ENCODE assay signal across 16 mouse cellular contexts in the genomic region with DNA sequence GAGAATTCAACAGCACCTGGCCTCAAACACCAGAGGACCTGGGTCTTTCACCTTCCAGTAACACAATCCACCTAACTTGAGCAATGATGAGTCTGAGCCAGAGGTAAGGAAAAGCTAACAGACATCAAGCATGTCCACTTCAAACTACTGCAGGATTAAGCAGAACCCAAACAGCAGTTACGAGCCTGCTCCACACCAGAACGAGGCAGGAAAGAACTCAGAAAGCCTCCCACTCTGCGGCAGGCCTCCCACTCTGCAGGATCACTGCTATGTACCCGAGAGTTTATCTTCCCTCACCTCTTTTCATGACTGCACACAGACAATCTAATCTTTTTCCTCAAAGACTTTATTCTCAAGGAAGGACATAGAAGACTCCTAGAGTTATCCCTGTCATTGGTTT. TPM values are rescaled to one million over a fixed set of nuclear protein-coding genes. Genes with fewer than 3 reads are reported as not detected.
DNase-seq lines count a peak whose midpoint lies in the region; ATAC-seq and TF ChIP-seq lines count a peak whose summit lies in the region.
"Had no signal": no experiment of that assay in that cellular context is flagged by ENCODE, and none has a peak within 500 bp of the region (broad histone marks: within the 10 kb centered on the region; RNA-seq: fewer than 3 reads in every experiment).

No protein-coding gene starts in this region.

- 0 out of 2 replicates have a peak overlapping the region, but pooled peaks have one; percentile 2 for H3K9ac ChIP-seq in heart, embryonic 13.5 days
- H3K9ac ChIP-seq in ES-E14 (ENCODE audit: insufficient read depth, low read depth, low read length, poor library complexity, severe bottlenecking) = 0 out of 2 replicates have a peak overlapping the region, but pooled peaks have one; percentile 7
- H3K9ac ChIP-seq: embryonic facial prominence, embryonic 12.5 days; forebrain, embryonic 15.5 days had no signal

- DNase-seq in heart, adult 9 months (ENCODE audit: low spot score in 2 of 2) = no peak
- peak; percentile 46 to 69 for DNase-seq in left cerebral cortex, adult 18-20 months (ENCODE audit: low spot score in 2 of 2)
- DNase-seq in left cerebral cortex, adult 11 months (ENCODE audit: low spot score) = no peak
- DNase-seq in ES-E14 (ENCODE audit: low read depth, low spot score) = no peak
- DNase-seq in left cerebral cortex, postnatal 25 days (ENCODE audit: low spot score in 2 of 2) = peak; percentile 58 to 73
- no peak for DNase-seq in adrenal gland, postnatal 14 days
- no peak for DNase-seq in adrenal gland, postnatal 10 days
- DNase-seq: cerebellum, adult 9-10 months; heart, postnatal 10 days; kidney, adult 18-20 months; spleen, adult 18-20 months had no signal

- no peak overlapping the region for H3K4me3 ChIP-seq in heart, embryonic 13.5 days
- H3K4me3 ChIP-seq in ES-E14 (ENCODE audit: insufficient read depth in 1 of 2, low read depth in 1 of 2, low read length in 2 of 2, poor library complexity in 1 of 2, severe bottlenecking in 1 of 2) = no peak overlapping the region
- H3K4me3 ChIP-seq: embryonic facial prominence, embryonic 12.5 days; forebrain, embryonic 15.5 days had no signal

- no peaks in the 10 kb centered on the region for H3K27me3 ChIP-seq in heart, embryonic 13.5 days (replicated peaks)
- H3K27me3 ChIP-seq: embryonic facial prominence, embryonic 12.5 days; forebrain, embryonic 15.5 days had no signal

- no peaks in the 10 kb centered on the region for H3K9me3 ChIP-seq in heart, embryonic 13.5 days
- H3K9me3 ChIP-seq in ES-E14 (ENCODE audit: control insufficient read depth, insufficient read depth, low read depth, low read length) = no peaks in the 10 kb centered on the region
- H3K9me3 ChIP-seq: embryonic facial prominence, embryonic 12.5 days; forebrain, embryonic 15.5 days had no signal

- H3K36me3 ChIP-seq in heart, embryonic 13.5 days = peaks cover 92% of the 10 kb centered on the region
- peaks cover 56% of the 10 kb centered on the region for H3K36me3 ChIP-seq in ES-E14 (ENCODE audit: control insufficient read depth, insufficient read depth, low read length, poor library complexity, severe bottlenecking)

- H3K27ac ChIP-seq in heart, embryonic 13.5 days (replicated peaks) = no peak overlapping the region
- H3K27ac ChIP-seq in ES-E14 (ENCODE audit: insufficient read depth, low read depth, low read length, poor library complexity, severe bottlenecking) = no peak overlapping the region
- H3K27ac ChIP-seq: embryonic facial prominence, embryonic 12.5 days; forebrain, embryonic 15.5 days; stomach, postnatal 0 days had no signal

- WGBS in heart, embryonic 13.5 days = 56% methylated on average over 4 of the region's 4 CpGs

- no peak for ATAC-seq in heart, embryonic 13.5 days (ENCODE audit: extremely low read depth, insufficient number of reproducible peaks, low FRiP score, low TSS enrichment)
- ATAC-seq: activated CD4-positive, CD25-positive, alpha-beta regulatory T cell, adult 4 months; forebrain, embryonic 15.5 days had no signal

- intact Hi-C loops in left cerebral cortex, postnatal 25 days (cut with DNase I) = no loop called here

- H3K4me1 ChIP-seq in heart, embryonic 13.5 days = peaks cover 14% of the 10 kb centered on the region; the same call in 1 of the 2 replicates
- peaks cover 0 to 9% of the 10 kb centered on the region in 2 experiments; a peak in 1 of 4 replicates for H3K4me1 ChIP-seq in ES-E14 (ENCODE audit: control insufficient read depth in 2 of 2, insufficient read depth in 2 of 2, low read length in 2 of 2, poor library complexity in 1 of 2)

- no peak overlapping the region for H3K4me2 ChIP-seq in heart, embryonic 13.5 days
- H3K4me2 ChIP-seq: embryonic facial prominence, embryonic 12.5 days; forebrain, embryonic 15.5 days had no signal

- in situ Hi-C loops in ES-E14 (cut with MboI; ENCODE audit: low sequenced_read_pairs in 2 of 2, unreplicated experiment in 2 of 2) = loop anchor here in 1 of 2 experiments (25.0 kb wide), 1 partner anchor 475 kb away; a partner anchor contains a TSS

TF ChIP-seq in ES-E14, 5 proteins besides CTCF, POLR2A, EP300 and RAD21:
- TF ChIP-seq HCFC1 (IDR thresholded peaks at IDR 0.05; ENCODE audit: borderline replicate concordance, insufficient read depth, low read length) = no peak
- no peak for TF ChIP-seq CHD2 (IDR thresholded peaks at IDR 0.05; ENCODE audit: low read depth, low read length)
- no peak for TF ChIP-seq ZC3H11A (IDR thresholded peaks at IDR 0.05; ENCODE audit: borderline replicate concordance, low read depth, low read length)
- no peak for TF ChIP-seq MAFK (IDR thresholded peaks at IDR 0.05; ENCODE audit: insufficient read depth, low read depth, low read length)
- TF ChIP-seq ZNF384 (IDR thresholded peaks at IDR 0.05; ENCODE audit: low read depth, low read length) = no peak

RNA-seq across cellular contexts. Expression of a gene that starts 7.8 kb away (rescaled TPM):
- polyA plus RNA-seq in heart, embryonic 13.5 days (2015; fragmentation: Nextera tagmentation; extraction: Ambion mirVana) = 12.8 and 13.8 TPM in 2 replicates
- total RNA-seq in left cerebral cortex, adult 18-20 months (2021) = 10 to 100 TPM; 42.7 to 46.0 TPM
- total RNA-seq in ES-E14 (2012; rRNA removed) = 47.3 and 62.5 TPM in 2 replicates
- total RNA-seq in left cerebral cortex, postnatal 25 days (2021) = 10 to 100 TPM; 43.1 to 49.2 TPM
- total RNA-seq in adrenal gland, postnatal 14 days (2021) = 50.1 and 54.6 TPM in 2 replicates
- 10 to 100 TPM; 47.6 to 48.4 TPM for total RNA-seq in adrenal gland, postnatal 10 days (2021)

RNA-seq across cellular contexts. Expression of a gene that starts 28.2 kb away (rescaled TPM):
- polyA plus RNA-seq in heart, embryonic 13.5 days (2015; fragmentation: Nextera tagmentation; extraction: Ambion mirVana) = 13.2 and 15.5 TPM in 2 replicates
- 10 to 100 TPM; 21.5 to 22.8 TPM for total RNA-seq in left cerebral cortex, adult 18-20 months (2021)
- total RNA-seq in ES-E14 (2012; rRNA removed) = 10.4 and 13.6 TPM in 2 replicates
- total RNA-seq in left cerebral cortex, postnatal 25 days (2021) = 10 to 100 TPM; 19.9 to 22.4 TPM
- 14.5 and 16.9 TPM in 2 replicates for total RNA-seq in adrenal gland, postnatal 14 days (2021)
- total RNA-seq in adrenal gland, postnatal 10 days (2021) = 10 to 100 TPM; 17.0 to 22.5 TPM

RNA-seq across cellular contexts. Expression of a gene that starts 48.1 kb away (rescaled TPM):
- polyA plus RNA-seq in heart, embryonic 13.5 days (2015; fragmentation: Nextera tagmentation; extraction: Ambion mirVana) = 115 and 123 TPM in 2 replicates
- 10 to 100 TPM; 91.5 to 95.8 TPM for total RNA-seq in left cerebral cortex, adult 18-20 months (2021)
- 133 and 149 TPM in 2 replicates for total RNA-seq in ES-E14 (2012; rRNA removed)
- total RNA-seq in left cerebral cortex, postnatal 25 days (2021) = 10 to 100 TPM; 92.3 to 92.8 TPM
- 122 TPM in 2 replicates for total RNA-seq in adrenal gland, postnatal 14 days (2021)
- 100 to 1,000 TPM; 125 to 129 TPM for total RNA-seq in adrenal gland, postnatal 10 days (2021)

RNA-seq across cellular contexts. Expression of a gene that starts 48.1 kb away (rescaled TPM):
- polyA plus RNA-seq in heart, embryonic 13.5 days (2015; fragmentation: Nextera tagmentation; extraction: Ambion mirVana) = 70.8 and 72.4 TPM in 2 replicates
- 100 to 1,000 TPM; 139 to 145 TPM for total RNA-seq in left cerebral cortex, adult 18-20 months (2021)
- total RNA-seq in ES-E14 (2012; rRNA removed) = 87.8 and 90.4 TPM in 2 replicates
- 100 to 1,000 TPM; 146 to 163 TPM for total RNA-seq in left cerebral cortex, postnatal 25 days (2021)
- total RNA-seq in adrenal gland, postnatal 14 days (2021) = 83.5 and 94.9 TPM in 2 replicates
- 10 to 100 TPM; 76.5 to 78.7 TPM for total RNA-seq in adrenal gland, postnatal 10 days (2021)

RNA-seq across cellular contexts. Expression of a gene that starts 56.8 kb away (rescaled TPM):
- polyA plus RNA-seq in heart, embryonic 13.5 days (2015; fragmentation: Nextera tagmentation; extraction: Ambion mirVana) = 15.7 and 18.9 TPM in 2 replicates
- total RNA-seq in left cerebral cortex, adult 18-20 months (2021) = 10 to 100 TPM; 51.8 to 69.8 TPM
- total RNA-seq in ES-E14 (2012; rRNA removed) = 79.2 and 128 TPM in 2 replicates
- 10 to 100 TPM; 56.9 to 67.7 TPM for total RNA-seq in left cerebral cortex, postnatal 25 days (2021)
- 26.9 and 33.7 TPM in 2 replicates for total RNA-seq in adrenal gland, postnatal 14 days (2021)
- total RNA-seq in adrenal gland, postnatal 10 days (2021) = 10 to 100 TPM; 19.6 to 33.0 TPM

Comparison
In these comparisons a context has a peak if more than half of its experiments do, and no peak if none do; other contexts are left out.
1. DNase-seq: peak in left cerebral cortex, adult 18-20 months (2 of 2) and left cerebral cortex, postnatal 25 days (2 of 2); none in heart, adult 9 months (0 of 2), left cerebral cortex, adult 11 months (single experiment), ES-E14 (single experiment), adrenal gland, postnatal 14 days (single experiment) and adrenal gland, postnatal 10 days (single experiment).